Mouse (Mus musculus): ENCODE measurements around the gene Otop3.

GRCm38 (mm10) chr11:115374695-115375425, 40.3 kb downstream of the Otop3 start:
- no peak for TF ChIP-seq POLR2A (IDR thresholded peaks at IDR 0.05; ENCODE audit: extremely low read depth, insufficient read depth, low read length)
- TF ChIP-seq CTCF (IDR thresholded peaks at IDR 0.05; ENCODE audit: extremely low read depth, insufficient read depth, low read length), result no peak
